Mouse (Mus musculus) ZHBTc4 (cell line): ENCODE results near the gene Lin52.

Source experiments
- DNase-seq: peaks from one replicate; pipeline ENCODE4 v3.0.0-alpha.2; 2011; ENCODE audit warnings: low read depth, low spot score

The Lin52 gene

DNA sequence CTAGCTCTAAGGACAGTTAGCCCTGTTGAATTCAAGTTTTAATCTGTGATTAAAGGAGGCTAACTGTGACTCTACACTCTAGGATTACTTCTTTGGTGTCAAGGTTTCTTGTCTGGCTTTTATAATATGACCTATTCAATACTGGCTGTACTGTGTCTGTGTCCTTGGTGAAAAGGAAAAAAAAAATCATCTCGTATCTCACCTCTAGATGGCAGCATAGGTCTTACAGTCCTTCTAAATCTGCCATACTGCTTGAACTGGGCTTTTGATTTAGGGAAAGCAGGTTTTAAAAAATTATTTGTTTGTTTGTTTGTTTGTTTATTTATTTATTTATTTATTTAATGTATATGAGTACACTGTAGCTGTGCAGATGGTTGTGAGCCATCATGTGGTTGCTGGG lies 17.5 kb downstream of the Lin52 start:
- peak; percentile 67 for DNase-seq

DNA sequence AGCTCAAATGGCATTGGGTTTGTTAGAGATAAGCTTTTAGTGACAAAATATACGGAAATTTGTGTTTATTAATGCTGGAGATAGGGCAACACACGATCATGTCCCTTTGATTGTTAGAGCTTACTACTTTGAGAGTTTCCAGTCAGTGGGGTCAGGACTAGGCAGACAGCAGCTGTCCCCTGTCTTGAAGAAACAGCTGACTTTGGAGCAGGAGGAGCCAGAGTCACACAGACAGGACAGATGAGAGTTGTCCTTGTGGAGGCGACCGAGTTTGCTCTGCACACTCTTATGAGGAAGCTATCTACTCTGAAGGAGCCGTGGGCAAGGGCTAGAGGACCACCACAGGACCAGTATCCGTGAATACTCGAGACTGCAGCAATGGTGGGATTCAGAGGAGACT lies 27.7 kb downstream of the Lin52 start:
- no peak for DNase-seq

DNA sequence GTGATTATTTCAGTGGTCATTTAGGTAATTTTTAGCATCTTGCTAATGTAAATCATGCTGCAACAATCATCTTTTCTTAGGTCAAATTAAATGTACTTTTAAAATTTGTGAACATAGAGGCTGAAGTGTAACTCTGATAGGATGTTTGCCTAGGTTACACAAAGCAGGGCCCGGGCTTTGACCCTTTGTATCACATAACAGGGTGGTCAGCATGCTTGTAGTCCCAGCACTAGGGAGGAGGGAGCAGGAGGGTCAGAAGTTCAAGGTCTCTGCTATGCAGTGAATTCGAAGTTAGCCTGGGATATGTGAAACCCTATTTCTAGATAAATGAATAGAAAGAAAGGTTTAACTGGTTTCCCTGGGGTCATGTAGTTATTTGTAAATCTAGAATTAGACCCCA lies 30.0 kb downstream of the Lin52 start:
- DNase-seq: no peak

DNA sequence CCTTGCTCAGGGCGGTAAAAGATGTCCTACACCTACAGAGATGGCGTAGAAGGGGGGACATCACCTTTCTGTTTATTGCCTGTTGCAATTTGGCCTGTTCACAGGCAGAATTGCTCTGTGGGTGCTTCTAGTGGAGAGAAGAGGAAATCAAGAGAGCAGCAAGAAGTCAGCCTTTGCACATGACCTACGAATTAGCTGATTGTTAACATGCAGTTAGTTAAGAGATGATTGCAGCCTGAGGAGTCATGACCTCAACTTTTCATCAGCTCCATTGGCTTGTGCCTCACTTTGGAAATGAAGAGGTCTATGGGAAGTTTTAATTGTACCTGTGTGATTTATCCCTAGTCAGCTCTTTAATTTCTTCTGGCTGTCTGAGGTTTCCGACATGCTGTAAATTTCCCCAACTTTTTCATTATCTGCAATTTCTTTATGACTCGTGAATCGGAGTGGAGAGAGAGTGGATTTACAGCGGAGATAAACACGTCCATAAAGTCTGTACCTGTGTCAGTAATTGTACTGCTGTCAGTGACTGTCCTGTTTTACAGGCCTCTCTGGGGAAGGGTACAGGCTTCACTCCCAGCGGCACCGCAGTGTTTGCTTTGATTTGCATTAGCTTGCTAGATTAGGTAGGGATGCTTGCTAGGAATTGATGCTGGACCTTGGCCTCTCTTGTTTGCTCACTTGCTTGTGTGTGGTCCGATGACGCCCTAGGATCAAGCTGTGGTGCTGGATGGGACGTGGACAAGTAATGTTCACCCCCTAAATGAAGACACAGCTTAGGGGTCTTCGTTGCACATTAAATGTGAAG lies 31.8 kb downstream of the Lin52 start:
- DNase-seq: no peak

DNA sequence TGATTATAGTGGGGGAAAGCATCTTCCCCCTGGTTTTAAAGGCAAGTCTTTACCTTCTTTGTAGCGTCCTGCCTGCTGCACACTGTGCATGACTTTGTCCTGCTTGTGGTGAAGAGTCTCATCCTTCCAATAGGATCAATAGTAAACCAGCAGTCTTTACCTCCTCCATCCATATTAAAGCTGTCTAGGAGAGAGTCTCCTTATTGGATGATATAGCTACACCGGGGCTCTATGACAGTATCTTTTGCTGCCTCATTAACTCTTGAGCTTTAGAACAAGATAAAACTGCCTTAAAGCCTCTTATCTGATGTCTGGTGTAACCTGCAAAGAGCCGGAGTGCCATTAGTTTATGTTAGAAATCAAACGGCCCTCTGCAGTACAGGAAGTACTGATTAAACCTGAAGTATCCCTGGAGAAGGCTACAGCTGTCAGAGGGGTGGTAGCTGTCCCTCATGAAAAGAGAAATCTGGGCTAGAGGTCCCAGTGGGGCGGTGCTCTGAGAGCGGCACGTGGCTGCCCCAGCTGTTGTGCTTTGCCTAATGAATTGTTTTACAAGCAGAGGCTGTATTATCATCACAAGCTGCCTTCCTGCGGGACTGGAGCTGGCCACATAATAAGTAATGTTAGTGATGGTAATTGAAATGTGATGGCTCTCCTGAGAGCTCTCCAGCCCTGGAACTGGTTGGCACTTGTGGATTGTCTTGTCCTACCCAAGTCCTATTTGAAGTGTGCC lies 36.3 kb downstream of the Lin52 start:
- DNase-seq: peak; percentile 50

DNA sequence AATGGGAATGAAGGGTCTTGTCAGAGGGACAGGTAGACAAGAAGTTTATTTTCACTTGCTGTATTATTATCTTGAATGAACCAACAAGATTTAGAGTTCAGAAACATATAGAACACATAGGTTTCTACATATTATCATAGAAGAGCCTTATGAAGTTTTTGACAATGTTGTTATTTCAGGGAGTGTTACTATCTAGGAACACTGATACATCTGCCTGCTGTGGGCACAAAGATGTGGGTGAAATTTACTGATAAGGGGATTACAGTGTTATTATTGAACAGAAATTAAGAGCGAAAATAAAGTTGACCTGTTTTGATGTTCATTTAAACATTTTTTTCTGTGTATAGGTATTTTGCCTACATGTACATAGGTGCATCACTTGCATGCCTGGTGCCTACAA lies 45.6 kb downstream of the Lin52 start:
- no peak for DNase-seq

DNA sequence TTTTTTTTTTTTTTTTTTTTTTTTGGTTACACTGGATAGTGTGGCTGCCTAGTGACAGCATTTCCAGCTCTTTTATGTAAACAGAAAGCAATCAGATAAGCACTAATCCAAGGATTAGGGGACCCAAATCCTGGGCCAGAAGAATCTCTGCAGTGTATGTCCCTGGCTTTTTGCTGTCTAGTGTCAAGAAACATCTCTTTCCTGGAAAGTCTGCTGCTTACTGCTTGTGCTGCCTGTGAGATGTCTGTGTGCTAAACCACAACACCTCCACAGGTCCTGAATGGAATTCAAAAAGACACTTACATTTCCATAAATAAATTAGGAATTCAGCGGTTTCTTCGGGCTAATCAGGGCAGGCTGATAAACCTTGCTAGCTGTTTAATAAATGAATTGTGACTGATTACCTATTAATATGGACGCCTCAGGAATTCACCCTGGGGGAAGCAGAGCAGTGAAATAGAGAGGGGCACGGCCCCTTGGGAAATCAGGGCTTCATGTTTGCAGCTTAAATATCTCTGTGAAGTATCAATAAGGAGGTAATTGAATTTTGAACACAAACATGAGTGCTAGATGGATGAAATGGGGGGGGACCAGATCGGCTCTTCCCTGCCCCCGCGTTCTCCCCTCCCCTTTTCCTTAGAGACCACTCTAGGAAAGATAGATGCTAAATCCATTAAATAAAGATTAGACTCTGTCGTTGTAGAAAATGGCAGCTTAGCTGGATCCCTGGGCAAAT lies 49.5 kb downstream of the Lin52 start:
- no peak for DNase-seq

DNA sequence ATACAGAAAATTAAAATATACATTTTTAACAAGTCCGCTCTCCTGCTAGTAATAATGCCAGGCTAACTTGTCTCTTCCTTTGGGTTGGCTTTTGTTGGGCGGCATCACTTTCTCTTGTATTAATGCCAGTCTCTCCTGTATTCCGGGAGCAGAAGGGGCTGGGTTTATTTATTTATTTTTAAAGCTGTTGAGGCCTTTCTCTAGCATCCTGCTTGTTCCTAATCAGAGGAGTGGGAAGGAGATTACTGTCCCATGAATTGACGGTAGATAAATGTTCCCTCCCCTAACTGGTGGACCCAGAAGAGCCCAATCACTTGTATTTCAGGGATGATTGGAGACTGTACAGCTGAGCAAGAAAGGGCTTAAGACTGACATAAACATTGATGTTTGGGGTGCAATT lies 50.1 kb downstream of the Lin52 start:
- no peak for DNase-seq

DNA sequence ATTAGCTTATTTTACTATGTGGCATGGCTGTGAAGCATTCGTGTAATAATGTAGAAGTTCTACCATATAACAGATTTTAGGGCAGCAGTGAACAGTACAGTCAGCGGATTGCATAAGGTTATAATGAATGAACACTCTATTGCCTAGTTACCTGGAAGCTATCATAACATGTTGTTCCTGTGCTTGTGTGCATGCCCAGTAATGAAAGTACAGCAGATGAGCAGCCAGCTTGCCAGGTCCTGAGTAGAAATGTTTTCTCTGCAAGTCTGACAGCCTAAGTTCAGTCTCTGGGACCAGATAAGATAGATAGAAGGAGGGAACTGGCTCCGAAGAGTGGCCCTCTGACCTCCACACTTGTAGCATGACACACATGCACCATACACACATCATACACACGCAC lies 55.6 kb downstream of the Lin52 start:
- DNase-seq: no peak

DNA sequence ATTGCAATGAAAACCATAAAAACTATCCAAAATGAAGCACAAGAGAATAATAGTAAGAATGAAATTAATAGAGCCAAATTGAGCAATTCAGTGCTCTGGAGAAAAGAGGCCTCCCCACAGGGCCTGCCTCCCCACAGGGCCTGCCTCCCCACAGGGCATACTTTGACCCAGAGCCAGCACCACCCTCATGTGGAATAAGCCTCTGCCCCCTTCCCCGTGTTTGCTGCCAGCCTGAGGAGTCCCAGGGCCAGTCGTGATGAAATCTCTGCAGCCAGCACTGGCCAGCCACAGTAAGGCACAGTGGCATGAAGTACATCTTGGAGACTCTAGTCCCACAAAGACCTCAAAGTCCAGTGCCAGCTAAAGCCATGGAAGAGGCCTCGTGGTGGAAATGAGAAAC lies 60.8 kb downstream of the Lin52 start:
- no peak for DNase-seq

DNA sequence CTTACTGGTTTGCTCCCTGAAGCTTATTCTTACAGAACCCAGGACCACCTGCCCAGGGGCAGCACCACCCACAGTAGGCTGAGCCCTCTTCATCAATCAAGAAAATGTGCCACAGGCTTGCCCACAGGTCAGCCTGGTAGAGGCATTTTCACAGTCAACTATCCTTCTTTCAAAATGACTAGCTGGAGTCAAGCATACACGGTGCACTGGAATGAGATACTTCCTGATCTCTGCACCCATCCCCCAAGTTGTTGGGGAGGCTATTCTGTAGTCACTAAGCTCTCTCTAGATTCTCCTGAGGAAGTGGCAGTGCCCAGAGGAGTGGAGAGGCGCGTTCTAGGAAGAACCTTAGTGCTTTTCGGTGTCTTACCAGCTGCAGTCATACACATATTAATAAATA lies 64.3 kb downstream of the Lin52 start:
- DNase-seq: no peak

DNA sequence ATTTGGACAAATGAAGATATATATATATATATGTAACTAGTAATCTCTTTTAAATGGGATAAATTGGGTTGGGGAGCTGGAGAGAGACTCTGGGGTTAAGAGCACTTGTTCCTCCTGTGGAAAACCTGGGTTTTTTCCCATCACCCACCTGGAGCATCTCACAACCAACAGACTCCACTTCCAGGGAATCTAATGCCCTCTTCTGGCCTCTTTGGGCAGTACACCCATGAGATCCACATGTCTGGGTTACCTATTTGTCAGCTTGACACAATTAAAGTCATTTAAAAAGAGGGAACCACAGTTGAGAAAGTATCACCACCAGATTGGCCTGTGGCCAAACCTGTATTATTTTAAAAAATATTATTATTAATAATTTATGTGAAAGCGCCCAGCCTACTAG lies 65.4 kb downstream of the Lin52 start:
- DNase-seq: peak; percentile 77

DNA sequence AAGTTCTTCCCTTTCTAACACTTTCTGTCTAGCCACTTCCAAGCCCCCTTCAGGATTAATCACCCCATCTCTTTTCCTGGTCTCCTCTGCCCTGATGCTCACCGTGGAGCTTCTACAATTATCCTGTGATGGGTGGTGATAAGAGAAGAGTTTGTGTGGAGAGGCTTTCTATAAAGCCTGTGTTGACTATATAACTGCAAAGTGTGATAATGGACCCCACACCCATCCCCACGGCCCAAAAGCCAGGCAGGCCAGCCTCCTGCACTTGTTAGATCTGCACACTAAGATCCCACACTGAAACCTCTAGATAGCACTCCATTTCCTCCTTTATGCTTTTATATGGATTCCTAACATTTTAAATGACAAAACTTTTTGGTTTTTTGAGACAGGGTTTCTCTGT lies 66.8 kb downstream of the Lin52 start:
- DNase-seq: no peak

DNA sequence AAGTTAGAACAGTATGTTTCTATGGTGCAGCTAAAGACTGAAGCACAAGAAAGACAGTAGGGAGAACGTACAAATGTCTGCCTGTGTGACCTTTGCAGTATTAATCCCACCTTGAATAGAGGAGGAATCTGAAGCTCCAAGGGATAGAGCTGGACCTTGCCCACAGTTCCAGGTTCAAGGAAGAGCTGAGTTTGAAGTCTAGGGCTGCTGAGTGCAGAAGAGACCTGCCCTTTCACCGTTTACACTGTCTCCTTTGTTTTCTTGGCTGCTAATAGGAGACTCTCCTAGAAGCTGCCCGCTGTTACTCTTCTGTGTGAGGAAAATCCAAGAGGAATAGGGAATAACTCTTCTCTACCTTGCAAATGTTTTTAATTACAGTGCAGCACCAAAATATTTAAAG lies 72.5 kb downstream of the Lin52 start:
- DNase-seq: no peak

DNA sequence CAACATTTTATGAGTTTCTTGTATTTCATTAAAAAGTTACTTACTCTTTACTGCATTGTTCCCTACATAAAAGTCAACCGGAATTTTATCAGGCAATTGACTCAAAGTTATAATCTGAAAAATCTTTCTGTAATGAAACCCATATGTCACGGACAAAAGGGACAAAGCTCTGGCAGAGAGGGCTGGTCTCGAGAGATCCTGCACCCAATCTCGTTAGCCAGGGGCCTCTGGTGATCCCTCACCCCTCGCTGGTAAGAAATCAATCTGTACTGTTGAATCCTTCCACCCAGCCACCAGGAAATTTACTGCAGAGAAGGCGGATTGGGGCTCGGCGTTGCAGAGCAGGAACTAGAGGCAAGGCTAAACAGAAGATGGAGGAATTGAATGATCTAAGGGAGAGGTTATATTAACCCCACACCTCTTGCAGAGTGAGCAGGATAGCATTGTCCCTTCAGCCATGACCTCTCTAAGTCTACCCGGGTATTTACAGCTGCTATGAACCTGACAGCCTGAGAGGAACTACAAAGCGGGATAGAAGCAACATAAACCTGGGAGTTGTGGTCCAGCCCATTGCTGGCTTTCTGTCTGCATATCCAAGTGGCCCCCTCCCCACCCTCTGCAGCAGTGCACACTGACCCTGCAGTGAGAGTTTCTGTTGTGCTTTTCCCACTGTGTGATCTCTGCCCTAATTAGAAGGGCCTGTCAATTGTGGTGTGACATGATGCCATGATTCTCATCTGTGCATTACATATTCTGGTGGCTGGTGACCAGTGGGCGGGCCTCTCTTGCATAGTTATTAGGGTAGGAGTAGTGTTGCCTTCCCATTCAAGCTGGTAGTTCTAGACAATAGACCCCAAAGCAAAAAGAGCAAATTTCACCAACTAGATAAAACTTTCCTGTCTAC lies 73.2 kb downstream of the Lin52 start:
- no peak for DNase-seq

DNA sequence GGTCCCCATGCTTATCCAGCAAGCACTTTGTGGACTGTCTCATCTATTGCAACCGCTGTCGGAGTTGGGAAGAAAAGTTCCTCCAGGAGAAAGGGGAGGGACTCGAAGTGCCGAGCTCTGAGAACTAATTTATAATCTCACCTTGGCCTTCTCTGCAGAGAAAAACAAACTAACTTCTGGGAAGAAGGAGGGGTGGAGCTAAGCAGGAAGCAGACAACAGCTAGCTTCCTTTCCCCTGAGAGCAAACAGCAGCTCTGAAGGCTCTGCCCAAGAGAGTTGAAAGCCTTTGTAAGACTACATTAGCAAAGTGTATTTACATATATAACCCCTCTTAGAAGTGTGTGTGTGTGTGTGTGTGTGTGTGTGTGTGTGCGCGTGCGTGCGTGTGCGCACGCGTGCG lies 74.2 kb downstream of the Lin52 start:
- peak; percentile 30 for DNase-seq

DNA sequence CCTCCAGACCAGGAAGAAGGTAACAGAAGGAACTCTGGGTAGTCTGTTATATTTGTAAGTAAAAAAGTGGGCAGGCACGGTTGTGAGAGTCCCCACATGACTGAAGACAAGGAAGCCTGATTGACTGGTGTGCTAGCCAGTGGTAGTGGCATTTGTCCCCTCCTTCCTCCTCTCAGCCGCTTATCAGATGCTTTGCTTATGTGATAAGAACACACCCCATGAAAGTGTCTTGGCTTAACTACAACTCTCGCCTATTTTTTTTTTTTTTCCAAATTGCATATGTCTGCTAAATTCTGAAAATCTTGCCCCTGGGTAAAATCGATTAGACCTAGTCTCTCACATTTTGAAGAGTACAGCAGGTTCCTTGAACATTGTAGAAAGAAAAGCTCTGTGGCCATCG lies 79.2 kb downstream of the Lin52 start:
- no peak for DNase-seq

DNA sequence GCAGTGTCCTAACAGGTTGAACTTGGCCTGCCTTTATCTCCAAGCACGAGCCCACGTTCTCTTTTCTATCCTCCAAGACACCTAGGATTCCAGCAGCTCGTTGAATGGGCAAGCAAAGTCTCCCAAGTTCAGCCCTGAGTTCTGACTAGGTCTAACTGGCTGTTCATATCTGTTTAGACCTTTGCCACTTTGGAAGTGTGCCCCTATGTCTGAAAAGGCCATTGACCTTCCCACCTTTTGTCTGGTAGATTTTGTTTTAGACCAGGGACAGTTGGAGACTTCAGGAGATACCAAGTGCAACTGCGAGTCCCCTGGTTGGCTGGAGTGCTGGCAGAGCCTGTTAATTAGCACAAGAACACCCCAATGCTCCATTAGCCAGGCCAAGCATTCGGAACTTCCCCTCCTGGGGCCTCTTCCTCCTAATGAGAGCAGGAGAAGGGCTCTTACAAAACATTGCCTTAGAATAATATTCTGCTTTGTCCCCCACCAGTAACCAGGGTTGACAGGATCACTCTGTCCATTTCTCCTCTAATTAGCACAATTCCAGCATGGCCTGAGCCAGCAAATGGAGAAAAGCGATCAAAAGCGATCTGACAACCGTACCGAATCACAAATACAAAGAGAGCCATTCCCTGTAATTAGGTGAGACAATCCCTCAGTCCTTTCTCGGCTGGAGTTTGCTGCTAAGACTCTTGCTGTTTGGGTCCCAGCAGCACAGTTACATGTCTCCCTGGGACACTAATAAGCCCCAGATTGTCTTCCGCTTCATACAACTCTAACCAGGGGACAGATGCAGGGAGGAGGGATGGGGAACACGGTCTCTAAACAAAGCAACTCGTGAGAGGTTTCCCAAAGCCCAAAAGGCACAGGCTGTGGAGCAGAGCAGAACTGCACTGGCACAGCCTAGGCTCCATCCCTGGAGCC lies 80.9 kb downstream of the Lin52 start:
- DNase-seq: no peak

DNA sequence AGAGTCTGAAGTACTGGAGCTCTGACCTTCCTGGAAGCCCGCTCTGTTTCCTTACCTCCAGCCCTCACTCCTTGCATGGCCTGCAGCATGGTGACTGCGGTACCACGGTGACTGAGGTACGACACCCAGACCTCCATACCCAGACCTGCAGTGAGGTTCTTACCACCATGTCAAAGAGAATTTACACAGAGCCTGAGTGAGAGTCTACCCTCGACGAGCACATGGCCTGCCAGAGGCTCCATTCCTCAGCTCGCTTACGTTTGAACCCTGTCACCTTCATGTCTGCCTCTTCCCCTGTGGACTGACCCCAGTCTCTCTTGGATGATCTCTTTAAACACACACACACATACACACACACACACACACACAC lies 81.6 kb downstream of the Lin52 start:
- DNase-seq: no peak

DNA sequence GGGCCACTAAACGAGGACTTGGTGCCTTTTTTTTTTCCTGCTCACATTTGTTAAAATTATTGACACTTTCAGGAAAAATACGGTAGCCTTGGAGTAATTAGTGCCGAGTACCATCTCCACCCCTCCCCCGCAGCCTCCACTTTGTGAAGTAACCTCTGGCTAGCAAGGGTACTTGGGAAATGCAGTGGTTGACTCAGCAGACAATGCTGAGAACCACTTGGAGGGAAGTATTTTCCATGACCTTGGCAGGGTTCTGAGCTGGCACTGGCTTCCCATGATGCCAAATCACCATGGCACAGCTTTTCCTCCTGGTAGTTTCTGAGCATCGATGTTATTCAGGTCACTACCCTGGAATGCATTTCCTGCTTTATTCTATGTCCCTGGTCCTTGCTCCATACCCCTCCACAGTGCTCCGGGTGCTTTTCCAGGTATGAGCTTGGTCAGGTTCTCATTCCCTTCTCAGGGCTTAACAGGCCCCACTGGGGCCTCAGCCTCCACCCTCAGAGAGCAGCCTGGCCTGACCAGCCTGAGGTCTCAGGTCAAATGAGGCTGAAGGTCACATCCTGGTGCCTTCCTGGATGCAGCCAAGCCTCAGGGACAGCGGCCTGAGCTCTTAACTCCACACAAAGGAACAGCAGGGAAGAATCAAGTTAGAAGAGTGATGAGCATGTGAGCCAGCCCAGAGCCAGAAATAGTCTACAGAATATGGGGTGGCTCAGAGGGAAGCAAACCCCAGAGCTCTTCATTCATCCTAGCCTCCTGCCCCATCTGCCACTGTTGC lies 82.7 kb downstream of the Lin52 start:
- peak; percentile 88 for DNase-seq
